Mouse (Mus musculus): ENCODE results near the gene Homer2. TPM values are rescaled to one million over a fixed set of nuclear protein-coding genes. Genes with fewer than 3 reads are reported as not detected.

Gene Homer2
- polyA plus RNA-seq, 1 experiment from 2014 or later = 46.9 TPM

GRCm38 (mm10) chr7:81631261-81631660 lies 76.1 kb downstream of the Homer2 start:
- Histone ChIP-seq H3K36me3 (no peaks in the 10 kb centered on the region), H3K4me2 (replicated peaks) (no peak overlapping the region), H3K27me3 (replicated peaks) (no peaks in the 10 kb centered on the region), H3K27ac (no peak overlapping the region), H3K9me3 (no peaks in the 10 kb centered on the region), H3K4me1 (replicated peaks) (no peaks in the 10 kb centered on the region), H3K4me3 (replicated peaks) (no peak overlapping the region), H3K9ac (no peak overlapping the region)
- WGBS = 91% methylated on average over 8 of the region's 8 CpGs
- ATAC-seq = no peak

- H3K9ac ChIP-seq = no peak overlapping the region
- H3K4me1 ChIP-seq (replicated peaks) = no peaks in the 10 kb centered on the region
- no peaks in the 10 kb centered on the region for H3K9me3 ChIP-seq
- no peak overlapping the region for H3K4me2 ChIP-seq (replicated peaks)
- WGBS = 87% methylated on average over 2 of the region's 2 CpGs
- no peak overlapping the region for H3K4me3 ChIP-seq (replicated peaks)
- no peaks in the 10 kb centered on the region for H3K27me3 ChIP-seq (replicated peaks)
- H3K27ac ChIP-seq = no peak overlapping the region
- no peaks in the 10 kb centered on the region for H3K36me3 ChIP-seq
- ATAC-seq = no peak
These were observed 80.9 kb downstream of the Homer2 start for GRCm38 (mm10) chr7:81626460-81626859.

- peak; percentile 67 for ATAC-seq
- 73% methylated on average over 6 of the region's 6 CpGs for WGBS
These were observed 83.6 kb downstream of the Homer2 start for GRCm38 (mm10) chr7:81623767-81624166.

GRCm38 (mm10) chr7:81622793-81623192 lies 84.5 kb downstream of the Homer2 start:
- H3K4me2 ChIP-seq (replicated peaks) = no peak overlapping the region
- H3K9me3 ChIP-seq = no peaks in the 10 kb centered on the region
- no peaks in the 10 kb centered on the region for H3K36me3 ChIP-seq
- no peak overlapping the region for H3K4me3 ChIP-seq (replicated peaks)
- no peak for ATAC-seq
- H3K27ac ChIP-seq = no peak overlapping the region
- H3K9ac ChIP-seq = no peak overlapping the region
- H3K27me3 ChIP-seq (replicated peaks) = no peaks in the 10 kb centered on the region
- no peaks in the 10 kb centered on the region for H3K4me1 ChIP-seq (replicated peaks)
- 79% methylated on average over 4 of the region's 4 CpGs for WGBS

More at GRCm38 (mm10) chr7:81623767-81624166, 83.6 kb downstream of the Homer2 start:
- Histone ChIP-seq H3K4me3 (replicated peaks) (no peak overlapping the region), H3K36me3 (no peaks in the 10 kb centered on the region), H3K27me3 (replicated peaks) (no peaks in the 10 kb centered on the region), H3K4me2 (replicated peaks) (no peak overlapping the region), H3K9ac (no peak overlapping the region), H3K9me3 (no peaks in the 10 kb centered on the region), H3K27ac (no peak overlapping the region), H3K4me1 (replicated peaks) (no peaks in the 10 kb centered on the region)

DNA sequence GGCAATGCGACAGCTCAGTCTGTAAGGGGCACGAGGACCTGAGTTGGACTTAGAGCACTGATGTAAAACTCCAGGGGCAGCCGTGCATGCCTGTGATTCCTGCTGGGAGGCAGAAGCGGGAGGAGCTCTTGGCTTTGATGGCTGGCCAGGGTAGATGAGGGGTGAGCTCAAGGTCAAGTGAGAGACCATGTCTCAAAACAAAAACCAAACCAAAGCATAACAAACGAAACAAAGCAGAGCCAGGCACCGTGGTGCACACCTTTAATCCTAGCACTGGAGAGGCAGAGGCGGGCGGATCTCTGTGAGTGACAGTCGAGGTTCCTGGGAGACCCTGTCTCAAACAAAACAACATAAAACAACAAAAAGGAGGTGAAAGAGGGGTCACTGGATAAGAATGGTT lies 92.3 kb downstream of the Homer2 start:
- ATAC-seq = no peak
- Histone ChIP-seq H3K4me2 (replicated peaks) (no peak overlapping the region), H3K4me1 (replicated peaks) (no peaks in the 10 kb centered on the region), H3K4me3 (replicated peaks) (no peak overlapping the region), H3K27me3 (replicated peaks) (no peaks in the 10 kb centered on the region), H3K9ac (no peak overlapping the region), H3K27ac (no peak overlapping the region), H3K9me3 (no peaks in the 10 kb centered on the region), H3K36me3 (no peaks in the 10 kb centered on the region)
- WGBS = 78% methylated on average over 9 of the region's 9 CpGs

GRCm38 (mm10) chr7:81612856-81613635 lies 94.3 kb downstream of the Homer2 start:
- Histone ChIP-seq H3K4me1 (replicated peaks) (no peaks in the 10 kb centered on the region), H3K27me3 (replicated peaks) (no peaks in the 10 kb centered on the region), H3K36me3 (no peaks in the 10 kb centered on the region), H3K4me3 (replicated peaks) (no peak overlapping the region), H3K27ac (no peak overlapping the region), H3K4me2 (replicated peaks) (no peak overlapping the region), H3K9me3 (no peaks in the 10 kb centered on the region), H3K9ac (no peak overlapping the region)
- 90% methylated on average over 13 of the region's 13 CpGs for WGBS
- no peak for ATAC-seq

DNA sequence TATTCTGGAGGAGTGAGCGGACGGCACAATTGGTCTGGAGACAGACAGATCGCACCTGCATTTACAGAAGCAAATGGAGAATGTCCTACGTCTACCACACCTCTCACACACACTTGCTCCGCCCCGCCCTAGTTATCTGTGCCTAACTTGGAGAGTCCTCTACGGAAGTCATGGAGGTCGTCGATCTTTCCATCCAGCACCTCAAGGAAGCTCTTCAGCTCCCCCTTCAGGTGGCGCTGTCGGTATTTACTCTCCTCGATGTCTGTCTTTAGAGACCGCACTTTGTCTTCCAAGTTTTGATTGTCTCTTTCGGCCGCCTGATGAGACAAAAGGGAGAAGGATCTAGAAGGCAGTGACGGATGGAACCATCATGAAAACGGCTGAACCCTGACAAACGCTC lies 97.2 kb downstream of the Homer2 start:
- no peaks in the 10 kb centered on the region for H3K36me3 ChIP-seq

DNA sequence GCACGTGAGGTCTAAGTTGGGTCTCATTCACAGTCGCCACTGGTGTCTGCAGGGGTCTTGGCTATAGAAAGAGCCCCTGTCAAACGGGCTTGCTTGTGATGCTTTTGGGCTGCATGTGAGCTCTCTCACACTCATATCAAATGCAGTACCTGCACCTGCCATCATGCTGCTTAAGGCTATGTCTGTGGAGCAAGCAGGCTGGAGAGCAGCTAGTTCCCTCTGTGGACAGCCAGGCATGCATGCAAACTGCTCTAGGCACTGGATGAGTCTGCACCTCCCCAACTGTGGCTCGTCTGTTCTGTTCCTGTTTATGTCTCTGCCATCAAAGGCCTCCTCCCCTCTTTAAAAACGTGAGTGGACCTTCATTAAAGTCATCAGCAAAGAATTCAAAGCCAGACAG lies 100.9 kb downstream of the Homer2 start:
- Histone ChIP-seq H3K4me3 (replicated peaks) (no peak overlapping the region), H3K4me2 (replicated peaks) (no peak overlapping the region), H3K9me3 (no peaks in the 10 kb centered on the region), H3K27me3 (replicated peaks) (no peaks in the 10 kb centered on the region), H3K4me1 (replicated peaks) (no peaks in the 10 kb centered on the region), H3K36me3 (no peaks in the 10 kb centered on the region), H3K27ac (no peak overlapping the region), H3K9ac (no peak overlapping the region)
- ATAC-seq = no peak
- WGBS = 54% methylated on average over 5 of the region's 5 CpGs

More for the DNA sequence above, 97.2 kb downstream of the Homer2 start:
- 61% methylated on average over 18 of the region's 18 CpGs for WGBS
- Histone ChIP-seq H3K4me1 (replicated peaks) (no peaks in the 10 kb centered on the region), H3K27me3 (replicated peaks) (no peaks in the 10 kb centered on the region), H3K4me2 (replicated peaks) (no peak overlapping the region), H3K9me3 (no peaks in the 10 kb centered on the region), H3K27ac (no peak overlapping the region), H3K4me3 (replicated peaks) (no peak overlapping the region), H3K9ac (no peak overlapping the region)
- no peak for ATAC-seq

DNA sequence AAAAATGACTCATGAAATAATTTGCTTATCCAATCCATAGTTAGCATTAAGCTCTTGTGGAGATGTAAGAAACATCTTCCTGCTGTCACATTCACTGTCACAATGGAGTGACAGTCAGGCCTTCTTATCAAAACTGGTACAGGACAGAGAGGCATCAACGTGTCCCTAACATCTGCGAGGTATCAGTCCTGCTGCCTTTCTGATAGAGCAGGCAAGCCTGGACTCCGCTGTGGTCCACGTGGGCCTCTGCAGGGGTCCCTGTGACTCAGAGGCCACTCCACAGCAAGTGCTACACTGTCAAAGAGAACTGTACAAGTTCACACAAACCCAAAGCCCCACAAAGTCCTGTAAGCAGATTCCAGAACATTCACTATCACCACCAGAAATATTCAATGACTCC lies 101.8 kb downstream of the Homer2 start:
- no peaks in the 10 kb centered on the region for H3K9me3 ChIP-seq
- no peaks in the 10 kb centered on the region for H3K36me3 ChIP-seq
- no peaks in the 10 kb centered on the region for H3K4me1 ChIP-seq (replicated peaks)
- WGBS = 79% methylated on average over 4 of the region's 4 CpGs
- no peak overlapping the region for H3K4me2 ChIP-seq (replicated peaks)
- ATAC-seq = no peak
- H3K27me3 ChIP-seq (replicated peaks) = no peaks in the 10 kb centered on the region
- H3K9ac ChIP-seq = no peak overlapping the region
- H3K27ac ChIP-seq = no peak overlapping the region
- no peak overlapping the region for H3K4me3 ChIP-seq (replicated peaks)

DNA sequence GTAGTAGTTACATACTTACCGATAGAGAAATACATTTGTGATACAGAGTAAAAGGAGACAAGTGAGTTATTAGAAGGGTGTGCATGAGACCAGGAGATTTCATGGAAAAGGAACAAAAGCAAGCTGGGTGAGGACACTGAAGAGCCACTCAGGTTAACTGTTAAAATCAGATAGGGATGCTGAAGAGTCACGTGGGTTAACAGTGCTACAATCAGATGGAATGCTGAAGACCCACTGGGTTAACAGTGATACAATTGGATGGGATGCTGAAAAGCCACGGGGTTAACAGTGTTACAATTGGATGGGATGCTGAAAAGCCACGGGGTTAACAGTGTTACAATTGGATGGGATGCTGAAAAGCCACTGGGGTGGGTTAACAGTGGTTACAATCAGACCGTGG lies 102.3 kb downstream of the Homer2 start:
- Histone ChIP-seq H3K27ac (no peak overlapping the region), H3K4me3 (replicated peaks) (no peak overlapping the region), H3K4me1 (replicated peaks) (0 out of 2 replicates have a peak, but pooled peaks cover 2% of the 10 kb centered on the region), H3K9ac (no peak overlapping the region), H3K4me2 (replicated peaks) (no peak overlapping the region), H3K36me3 (no peaks in the 10 kb centered on the region), H3K9me3 (no peaks in the 10 kb centered on the region), H3K27me3 (replicated peaks) (no peaks in the 10 kb centered on the region)
- ATAC-seq = no peak
- 84% methylated on average over 5 of the region's 5 CpGs for WGBS

DNA sequence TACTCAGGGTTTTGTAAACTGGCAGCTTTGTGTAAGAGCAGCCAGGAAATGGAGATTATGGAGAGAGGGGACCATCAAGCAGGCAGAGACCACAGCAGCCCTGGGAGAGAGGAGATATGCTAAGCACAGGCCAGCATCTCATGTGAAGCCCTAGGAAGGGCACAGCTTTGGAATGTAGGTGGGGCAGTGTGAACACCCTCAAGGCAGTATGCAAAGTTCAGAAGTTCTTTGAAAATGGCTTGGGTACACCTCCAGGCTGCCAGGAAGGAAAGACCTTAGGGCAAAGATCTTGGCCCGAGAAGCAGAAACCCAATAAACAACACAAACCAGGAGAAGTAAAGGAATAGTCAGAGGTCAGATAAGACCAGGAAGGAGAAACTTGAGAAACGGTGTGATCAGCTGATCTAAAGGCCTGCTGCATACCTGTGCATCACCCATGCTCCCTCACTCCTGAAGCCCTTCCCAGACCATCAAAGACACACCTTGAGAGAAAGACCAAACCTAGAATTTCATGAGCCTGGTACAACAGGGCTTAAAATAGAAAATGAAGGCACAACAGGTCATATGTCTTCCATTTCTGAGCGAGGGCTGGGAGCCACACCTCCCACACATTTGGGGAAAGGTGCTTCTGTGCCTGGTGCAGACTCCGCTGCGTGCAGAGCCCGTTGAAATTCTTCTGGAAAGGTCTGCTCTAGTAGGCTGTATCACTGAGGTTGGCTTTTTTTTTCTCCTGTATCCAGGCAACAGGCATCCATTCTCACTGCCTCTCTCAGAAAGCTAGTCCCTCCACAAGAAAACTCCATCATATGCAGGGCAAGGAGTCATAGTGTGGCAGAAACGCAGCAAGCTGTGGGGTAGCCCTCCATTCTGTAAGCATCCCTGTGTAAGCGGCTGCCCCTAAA lies 107.7 kb downstream of the Homer2 start:
- Histone ChIP-seq H3K27ac (no peak overlapping the region), H3K4me3 (replicated peaks) (no peak overlapping the region), H3K9me3 (no peaks in the 10 kb centered on the region), H3K27me3 (replicated peaks) (no peaks in the 10 kb centered on the region), H3K9ac (no peak overlapping the region), H3K36me3 (peaks cover 19% of the 10 kb centered on the region), H3K4me2 (replicated peaks) (no peak overlapping the region), H3K4me1 (replicated peaks) (0 out of 2 replicates have a peak, but pooled peaks cover 3% of the 10 kb centered on the region)
- ATAC-seq = peak; percentile 72
- 60% methylated on average over 8 of the region's 8 CpGs for WGBS

DNA sequence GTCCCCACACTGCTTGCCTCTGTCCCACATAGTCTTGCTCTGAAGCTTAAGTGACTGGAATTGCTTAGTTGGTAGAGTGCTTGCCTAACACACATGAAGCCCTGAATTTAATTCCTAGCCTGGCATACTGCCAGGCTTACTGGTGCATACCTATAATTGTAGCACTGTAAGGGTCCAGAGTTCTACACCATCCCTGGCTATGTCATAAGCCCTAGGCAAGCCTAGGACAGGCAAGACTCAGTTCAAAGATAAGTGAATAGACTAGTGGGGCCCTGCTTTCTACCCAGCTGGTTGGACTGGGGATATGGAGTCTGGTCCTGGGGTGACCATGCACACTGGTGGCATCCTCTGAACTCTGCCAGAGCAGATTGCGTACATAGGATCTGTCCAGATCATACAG lies 109.7 kb downstream of the Homer2 start:
- H3K9me3 ChIP-seq = no peaks in the 10 kb centered on the region
- no peak overlapping the region for H3K27ac ChIP-seq
- ATAC-seq = peak; percentile 56
- H3K4me1 ChIP-seq (replicated peaks) = 0 out of 2 replicates have a peak, but pooled peaks cover 3% of the 10 kb centered on the region
- H3K4me3 ChIP-seq (replicated peaks) = no peak overlapping the region
- H3K36me3 ChIP-seq = peaks cover 26% of the 10 kb centered on the region
- no peak overlapping the region for H3K9ac ChIP-seq
- no peaks in the 10 kb centered on the region for H3K27me3 ChIP-seq (replicated peaks)
- H3K4me2 ChIP-seq (replicated peaks) = no peak overlapping the region
- WGBS = 96% methylated on average over 1 of the region's 1 CpGs

Data from intestine, embryonic 15.5 days (tissue).